Mouse (Mus musculus): ENCODE data around the gene Prox1. TPM values are rescaled to one million over a fixed set of nuclear protein-coding genes. Genes with fewer than 3 reads are reported as not detected.

Gene Prox1
- polyA plus RNA-seq (2012; rRNA removed; ENCODE audit: low replicate concordance) = 0.49 and 0.91 TPM in 2 replicates

GRCm38 (mm10) chr1:190169911-190170818 is at the start of gene Prox1:
Prox1 (minus strand) TSS chr1:190170714.

Other genes starting within 250 kb of the Prox1 start
- 23.1 and 34.2 TPM in 2 replicates for gene Smyd2, start 248.4 kb downstream of the Prox1 start, polyA plus RNA-seq (2012; rRNA removed; ENCODE audit: low replicate concordance)

Data from duodenum, adult 2 months (tissue).